Mouse (Mus musculus): ENCODE data around the gene Lypd6. TPM values are rescaled to one million over a fixed set of nuclear protein-coding genes. Genes with fewer than 3 reads are reported as not detected.

The Lypd6 gene
- total and polyA plus RNA-seq, 3 experiments = not detected

DNA sequence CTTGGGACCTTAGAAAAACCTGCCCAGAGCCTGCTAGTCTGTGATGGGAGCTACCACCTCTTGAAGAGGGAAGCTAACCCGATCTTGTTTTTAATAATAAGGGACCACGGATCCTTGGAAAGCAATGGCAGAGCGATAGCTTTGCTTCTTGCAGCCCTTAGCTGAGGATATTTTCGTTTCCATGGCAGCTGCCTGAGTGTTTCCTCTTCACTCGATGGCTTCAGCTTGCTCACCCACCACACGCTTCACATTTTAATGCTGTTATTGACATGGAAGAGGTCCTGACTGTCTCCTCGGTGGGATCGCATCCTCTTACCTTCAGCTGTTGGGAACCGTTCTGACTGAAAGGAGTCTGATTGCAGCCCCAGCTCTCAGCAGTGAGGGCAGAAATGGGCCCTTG lies 54.6 kb downstream of the Lypd6 start:
- Histone ChIP-seq H3K9me3 (replicated peaks; ENCODE audit: insufficient read depth, low read length) (no peaks in the 10 kb centered on the region), H3K4me3 (ENCODE audit: control insufficient read depth in 1 of 2, insufficient read depth in 1 of 2, low read depth in 2 of 2, low read length in 2 of 2) (no peak overlapping the region), H3K79me2 (ENCODE audit: control insufficient read depth, insufficient read depth, low read length, poor library complexity) (no peaks in the 10 kb centered on the region), H3K9ac (ENCODE audit: control insufficient read depth, low read depth, low read length, poor library complexity, severe bottlenecking) (no peak overlapping the region), H3K27me3 (ENCODE audit: control insufficient read depth in 1 of 2, insufficient read depth in 2 of 2, low read length in 2 of 2) (no peaks in the 10 kb centered on the region), H3K36me3 (ENCODE audit: control insufficient read depth in 1 of 2, insufficient read depth in 2 of 2, low read length in 2 of 2) (no peaks in the 10 kb centered on the region), H3K4me1 (ENCODE audit: control insufficient read depth in 1 of 2, insufficient read depth in 2 of 2, low read length in 2 of 2) (no peaks in the 10 kb centered on the region), H3K27ac (ENCODE audit: control insufficient read depth, low read depth, low read length) (no peak overlapping the region)
- DNase-seq (ENCODE audit: low read depth, low spot score) = no peak
- no peak for TF ChIP-seq KAT2A (conservative IDR thresholded peaks at IDR 0.05; ENCODE audit: low read depth, low read length)
- TF ChIP-seq MYC (IDR thresholded peaks at IDR 0.05; ENCODE audit: low read depth, low read length) = no peak
- no peak for TF ChIP-seq BHLHE40 (IDR thresholded peaks at IDR 0.05; ENCODE audit: borderline replicate concordance, low read depth, low read length)

GRCm38 (mm10) chr2:50123376-50123775 lies 57.1 kb downstream of the Lypd6 start:
- no peak for DNase-seq (ENCODE audit: low read depth, low spot score)
- Histone ChIP-seq H3K27me3 (ENCODE audit: control insufficient read depth in 1 of 2, insufficient read depth in 2 of 2, low read length in 2 of 2) (no peaks in the 10 kb centered on the region), H3K9ac (ENCODE audit: control insufficient read depth, low read depth, low read length, poor library complexity, severe bottlenecking) (no peak overlapping the region), H3K79me2 (ENCODE audit: control insufficient read depth, insufficient read depth, low read length, poor library complexity) (no peaks in the 10 kb centered on the region), H3K9me3 (replicated peaks; ENCODE audit: insufficient read depth, low read length) (no peaks in the 10 kb centered on the region), H3K36me3 (ENCODE audit: control insufficient read depth in 1 of 2, insufficient read depth in 2 of 2, low read length in 2 of 2) (no peaks in the 10 kb centered on the region), H3K4me1 (ENCODE audit: control insufficient read depth in 1 of 2, insufficient read depth in 2 of 2, low read length in 2 of 2) (no peaks in the 10 kb centered on the region), H3K4me3 (ENCODE audit: control insufficient read depth in 1 of 2, insufficient read depth in 1 of 2, low read depth in 2 of 2, low read length in 2 of 2) (no peak overlapping the region), H3K27ac (ENCODE audit: control insufficient read depth, low read depth, low read length) (no peak overlapping the region)
- TF ChIP-seq SIN3A (IDR thresholded peaks at IDR 0.05; ENCODE audit: low read length) (no peak), POLR2AphosphoS2 (IDR thresholded peaks at IDR 0.05; ENCODE audit: low read length) (no peak), MXI1 (IDR thresholded peaks at IDR 0.05; ENCODE audit: low read depth, low read length) (no peak), SMC3 (IDR thresholded peaks at IDR 0.05; ENCODE audit: low read depth, low read length) (no peak), USF1 (IDR thresholded peaks at IDR 0.05; ENCODE audit: low read depth, low read length) (no peak), CHD1 (IDR thresholded peaks at IDR 0.05; ENCODE audit: low read depth, low read length) (no peak), MEF2A (IDR thresholded peaks at IDR 0.05; ENCODE audit: extremely low read depth, insufficient replicate concordance, low read depth, low read length, poor library complexity, severe bottlenecking) (no peak), MAZ (IDR thresholded peaks at IDR 0.05; ENCODE audit: low read depth, low read length) (no peak), ZKSCAN1 (IDR thresholded peaks at IDR 0.05; ENCODE audit: low read depth, low read length) (no peak), CHD2 (IDR thresholded peaks at IDR 0.05; ENCODE audit: low read length) (no peak), KAT2A (conservative IDR thresholded peaks at IDR 0.05; ENCODE audit: low read depth, low read length) (no peak), ETS1 (IDR thresholded peaks at IDR 0.05; ENCODE audit: low read depth, low read length) (no peak), TBP (IDR thresholded peaks at IDR 0.05; ENCODE audit: low read depth, low read length) (no peak)
